Mouse (Mus musculus): ENCODE results near the gene Rabgap1.
"Not testable (repeated sequence)": the region's sequence is repeated elsewhere in the genome, so short reads cannot be mapped to it uniquely, and the experiment has no call there.

Rabgap1 gene

GRCm38 (mm10) chr2:37442611-37443591, at the start of gene Rabgap1, which contains the start of the genes Zbtb26 and Zbtb6:
Gene Rabgap1, plus strand, starts transcription at chr2:37443279.
Gene Zbtb26, minus strand, starts transcription at chr2:37443135.
Gene Zbtb6, minus strand, starts transcription at chr2:37443171.
- DNase-seq (ENCODE audit: low read depth, low spot score): peak; percentile 98

DNA sequence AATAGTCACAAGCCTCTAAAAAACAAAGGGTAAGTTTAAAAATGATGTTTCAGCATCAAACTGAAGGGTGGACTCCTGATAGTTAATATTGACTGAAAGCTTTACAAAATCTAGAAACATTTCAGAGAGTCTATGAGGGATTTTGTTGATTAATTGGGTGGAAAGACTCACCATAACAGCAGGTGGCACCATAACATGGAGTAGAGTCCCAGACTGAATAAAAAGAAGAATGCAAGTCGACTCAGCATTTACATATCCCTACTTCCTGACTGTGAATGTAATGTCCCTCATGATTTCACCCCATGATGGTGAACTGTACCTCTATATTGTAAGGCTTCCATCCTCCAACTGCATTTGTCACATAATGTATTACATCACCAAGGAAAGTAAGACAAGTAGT, 47.5 kb upstream of the Rabgap1 start:
- peak; percentile 37 for DNase-seq (ENCODE audit: low read depth, low spot score)

- no peak for DNase-seq (ENCODE audit: low read depth, low spot score)
These were observed 21.2 kb upstream of the Rabgap1 start for GRCm38 (mm10) chr2:37421903-37422302.

- DNase-seq (ENCODE audit: low read depth, low spot score): peak; percentile 98
These were observed 20.5 kb upstream of the Rabgap1 start, which contains the start of gene Rc3h2 for GRCm38 (mm10) chr2:37422306-37423304. Gene Rc3h2, minus strand, starts transcription at chr2:37422903.

DNA sequence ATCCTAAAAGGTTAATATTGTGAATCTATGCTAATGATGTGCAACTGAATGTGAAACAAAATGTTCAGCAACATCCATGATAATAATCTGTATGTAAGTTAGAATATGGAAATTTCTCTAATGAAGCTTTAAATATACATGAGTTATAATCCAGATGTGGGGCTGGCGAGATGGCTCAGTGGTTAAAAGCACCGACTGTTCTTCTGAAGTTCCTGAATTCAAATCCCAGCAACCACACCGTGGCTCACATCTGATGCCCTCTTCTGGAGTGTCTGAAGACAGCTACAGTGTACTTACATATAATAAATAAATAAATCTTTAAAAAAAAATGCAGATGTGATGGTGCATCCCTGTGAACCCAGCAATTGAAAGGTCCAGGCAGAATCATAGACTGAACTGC, 19.4 kb upstream of the Rabgap1 start:
- DNase-seq (ENCODE audit: low read depth, low spot score): peak; percentile 56

DNA sequence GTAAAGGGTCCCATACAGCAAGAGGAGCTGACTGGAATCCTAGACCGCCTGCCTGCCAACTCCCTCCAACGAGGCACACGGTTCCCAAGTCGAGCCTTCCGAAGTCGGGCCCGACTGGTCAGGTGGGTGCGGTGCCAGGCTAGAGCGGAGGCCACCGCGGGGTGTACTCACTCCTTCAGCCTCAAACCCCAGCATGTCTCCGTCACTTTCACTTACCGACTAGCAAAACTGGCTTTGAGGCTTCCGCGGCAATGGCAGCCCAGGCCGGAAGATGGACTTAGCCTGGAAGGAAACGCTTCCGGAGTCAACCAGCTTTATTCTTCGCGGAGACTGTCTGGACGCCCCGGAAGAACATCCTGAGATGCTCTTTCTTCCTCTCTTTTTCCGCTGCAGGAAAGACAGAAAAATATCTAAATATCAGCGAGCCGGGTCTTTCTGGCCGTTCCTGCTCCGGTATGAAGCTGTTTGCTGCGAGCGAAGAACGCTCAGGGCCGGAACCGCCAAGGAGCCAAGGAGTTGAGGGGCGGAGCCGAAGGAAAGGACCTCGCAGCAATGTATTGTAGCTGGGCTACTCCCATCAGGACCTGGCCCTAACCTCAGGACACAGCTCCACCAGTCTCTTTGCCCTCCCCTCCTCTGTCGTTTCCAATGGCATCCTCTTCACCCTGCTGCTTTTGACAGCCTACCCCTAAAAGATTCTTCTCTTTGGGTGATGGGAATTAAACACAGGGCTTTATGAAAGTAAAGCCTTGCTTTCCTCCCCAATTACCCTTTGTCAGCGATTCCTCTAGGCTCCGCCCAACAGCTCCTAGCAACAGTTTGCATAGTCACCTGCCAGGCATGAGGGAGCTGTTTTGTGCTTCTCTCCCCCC, 12.2 kb upstream of the Rabgap1 start:
- DNase-seq (ENCODE audit: low read depth, low spot score): peak; percentile 93

GRCm38 (mm10) chr2:37431609-37432008, 11.5 kb upstream of the Rabgap1 start:
- peak; percentile 69 for DNase-seq (ENCODE audit: low read depth, low spot score)

GRCm38 (mm10) chr2:37451667-37452375, 8.7 kb downstream of the Rabgap1 start:
- DNase-seq (ENCODE audit: low read depth, low spot score): peak; percentile 96

DNA sequence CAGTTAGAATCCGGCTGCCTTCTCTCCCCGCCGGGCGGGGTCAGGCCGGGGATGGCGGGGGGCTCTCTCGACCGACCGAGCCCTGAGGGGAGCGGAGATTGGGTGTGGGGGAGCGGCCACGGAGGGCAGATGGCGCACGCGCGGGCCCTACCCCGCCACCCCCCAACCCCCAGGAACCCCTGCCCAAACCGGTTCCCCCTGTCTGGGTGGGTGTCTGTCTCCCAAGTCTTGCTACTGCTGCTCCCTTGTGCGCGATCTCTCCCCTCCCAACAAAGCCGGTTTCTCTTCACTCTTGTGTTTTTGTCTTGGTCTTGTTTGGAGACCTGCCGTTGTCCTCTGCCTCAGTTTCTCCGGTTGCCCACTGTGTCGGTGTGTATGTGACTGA, 9.3 kb downstream of the Rabgap1 start:
- DNase-seq (ENCODE audit: low read depth, low spot score): no peak

- DNase-seq (ENCODE audit: low read depth, low spot score): no peak
These were observed 17.6 kb downstream of the Rabgap1 start for GRCm38 (mm10) chr2:37460707-37461106.

DNA sequence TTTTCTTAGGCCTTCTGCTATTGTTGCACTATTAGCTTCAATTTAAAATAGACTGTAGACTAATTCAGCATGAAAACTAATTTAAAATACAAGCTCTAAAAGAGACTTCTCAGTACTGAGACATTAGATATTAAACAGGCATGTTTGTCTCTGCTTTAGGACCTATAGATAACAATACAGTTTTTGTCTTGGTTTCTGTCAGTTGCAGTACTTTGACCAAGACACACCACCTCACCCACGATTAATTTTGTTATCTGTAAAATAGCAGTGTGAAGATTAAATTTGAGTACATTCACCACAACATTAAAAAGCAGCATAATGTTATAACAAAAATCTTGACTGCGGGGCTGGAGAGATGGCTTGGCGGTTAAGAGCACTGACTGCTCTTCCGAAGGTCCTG, 23.2 kb downstream of the Rabgap1 start:
- no peak for DNase-seq (ENCODE audit: low read depth, low spot score)

GRCm38 (mm10) chr2:37479559-37479958, 36.5 kb downstream of the Rabgap1 start:
- DNase-seq (ENCODE audit: low read depth, low spot score): no peak

GRCm38 (mm10) chr2:37480039-37480438, 37.0 kb downstream of the Rabgap1 start:
- no peak for DNase-seq (ENCODE audit: low read depth, low spot score)

DNA sequence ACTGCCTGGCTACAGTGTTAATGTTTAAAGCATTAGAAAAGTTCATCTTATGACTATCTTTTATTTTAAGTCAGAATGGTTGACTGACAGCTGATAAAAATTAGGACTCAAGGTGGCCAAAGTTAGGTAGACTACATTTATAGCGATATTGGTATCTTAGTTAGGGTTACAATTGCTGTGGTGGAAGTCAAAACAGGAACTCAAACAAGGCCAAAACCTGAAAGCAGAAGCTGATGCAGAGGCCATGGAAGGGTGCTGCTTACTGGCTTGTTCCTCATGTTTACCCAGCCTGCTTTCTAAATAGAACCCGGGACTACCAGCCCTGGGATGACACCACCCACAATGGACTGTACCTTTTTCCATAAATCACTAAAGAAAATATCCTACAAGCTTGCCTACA, 41.1 kb downstream of the Rabgap1 start:
- DNase-seq (ENCODE audit: low read depth, low spot score): peak; percentile 71

DNA sequence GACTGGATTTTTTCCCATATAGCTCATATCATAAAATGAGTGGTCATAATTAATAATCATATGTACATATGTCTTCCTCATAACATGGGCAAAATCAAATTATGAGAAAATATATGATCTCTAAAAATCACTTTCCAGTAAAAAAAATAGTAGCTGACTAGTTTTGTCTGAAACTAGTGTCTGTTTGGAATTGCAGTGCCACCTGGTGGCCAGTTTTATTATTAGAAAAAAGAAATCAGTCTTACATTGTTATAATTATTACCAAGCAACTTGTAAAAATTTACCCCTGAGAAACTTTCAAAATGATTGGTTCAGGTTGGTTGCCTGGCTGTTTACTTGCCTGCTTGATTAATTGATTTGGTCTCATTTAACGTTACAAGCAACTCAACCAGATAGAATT, 42.3 kb downstream of the Rabgap1 start:
- DNase-seq (ENCODE audit: low read depth, low spot score): peak; percentile 69

- DNase-seq (ENCODE audit: low read depth, low spot score): no peak
These were observed 43.3 kb downstream of the Rabgap1 start for GRCm38 (mm10) chr2:37486408-37486807.

DNA sequence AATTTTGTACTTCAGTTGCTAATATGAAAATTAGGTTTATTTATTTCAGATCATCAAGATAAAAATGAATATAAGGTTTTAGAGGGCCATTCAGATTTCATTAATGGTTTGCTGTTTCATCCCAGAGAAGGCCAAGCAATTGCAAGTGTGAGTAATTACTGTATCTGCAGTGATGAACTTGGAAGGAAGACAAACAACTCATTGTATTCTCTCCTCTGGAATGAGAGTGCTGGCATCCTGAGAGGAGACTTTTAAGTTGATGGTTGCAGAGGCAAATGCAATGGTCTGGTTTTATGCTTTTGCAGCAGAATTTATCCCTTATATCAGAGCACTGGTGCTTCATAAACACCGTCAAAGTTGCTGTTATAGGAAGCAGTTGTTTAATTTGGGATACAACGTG, 45.9 kb downstream of the Rabgap1 start:
- no peak for DNase-seq (ENCODE audit: low read depth, low spot score)

DNA sequence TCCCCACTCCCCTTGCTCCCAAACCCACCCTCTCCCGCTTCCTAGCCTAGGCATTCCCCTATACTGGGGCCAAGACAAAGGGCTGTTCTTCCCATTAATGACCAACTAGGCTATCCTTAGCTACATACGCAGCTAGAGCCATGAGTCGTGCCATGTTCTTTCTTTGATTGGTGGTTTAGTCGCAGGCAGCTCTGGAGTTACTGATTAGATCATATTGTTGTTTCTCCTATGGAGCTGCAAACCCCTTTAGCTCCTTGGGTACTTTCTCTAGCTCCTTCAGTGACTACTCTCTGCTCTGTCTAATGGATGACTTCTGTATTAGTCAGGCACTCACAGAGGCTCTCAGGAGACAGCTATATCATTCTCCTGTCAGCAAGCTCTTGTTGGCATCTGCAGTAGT, 54.2 kb downstream of the Rabgap1 start:
- no peak for DNase-seq (ENCODE audit: low read depth, low spot score)

GRCm38 (mm10) chr2:37505856-37506255, 62.8 kb downstream of the Rabgap1 start:
- not testable (repeated sequence) for DNase-seq (ENCODE audit: low read depth, low spot score)
